Comparison of ENCODE assay signal across 8 mouse cellular contexts in genomic region chr16:14292205-14293199, GRCm38 (mm10). TPM values are rescaled to one million over a fixed set of nuclear protein-coding genes. Genes with fewer than 3 reads are reported as not detected.
A peak's percentile ranks its signal among the peaks of the same experiment; 100 is the strongest.
DNase-seq lines count a peak whose midpoint lies in the region; ATAC-seq and TF ChIP-seq lines count a peak whose summit lies in the region.

No protein-coding gene starts in this region.

- TF ChIP-seq POLR2A in cerebellum, adult 2 months (IDR thresholded peaks at IDR 0.05; ENCODE audit: borderline replicate concordance, insufficient read depth, low read length), result no peak

- H3K9ac ChIP-seq in kidney, postnatal 0 days (ENCODE audit: low read depth, low read length), result 0 out of 2 replicates have a peak overlapping the region, but pooled peaks have one; percentile 2
- 0 out of 2 replicates have a peak overlapping the region, but pooled peaks have one; percentile 15 for H3K9ac ChIP-seq in midbrain, embryonic 13.5 days (replicated peaks)

- DNase-seq in cerebellum, adult 2 months, result no peak
- no peak for DNase-seq in cerebellum, adult 9-11 months
- DNase-seq in urinary bladder, adult 2 months (ENCODE audit: low spot score), result peak; percentile 46
- no peak for DNase-seq in urinary bladder, adult 18-20 months (ENCODE audit: low spot score in 2 of 2)
- no peak for DNase-seq in kidney, postnatal 0 days (ENCODE audit: low spot score)
- DNase-seq in frontal cortex, adult 2 months (ENCODE audit: extremely low spot score in 1 of 2, low spot score in 1 of 2), result no peak
- DNase-seq in retina, postnatal 1 day, result no peak

- no peak overlapping the region for H3K27ac ChIP-seq in cerebellum, adult 2 months (ENCODE audit: insufficient read depth, low read length)
- no peak overlapping the region for H3K27ac ChIP-seq in kidney, postnatal 0 days
- H3K27ac ChIP-seq in midbrain, embryonic 13.5 days, result no peak overlapping the region

- 8% methylated on average over 31 of the region's 31 CpGs for WGBS in cerebellum, adult 2 months
- 10% methylated on average over 31 of the region's 31 CpGs for WGBS in kidney, postnatal 0 days
- WGBS in midbrain, embryonic 13.5 days, result 17% methylated on average over 31 of the region's 31 CpGs

- peak overlapping the region; percentile 62 for H3K4me2 ChIP-seq in kidney, postnatal 0 days (ENCODE audit: low read length)
- peak overlapping the region; percentile 49 for H3K4me2 ChIP-seq in midbrain, embryonic 13.5 days (replicated peaks)

- H3K9me3 ChIP-seq in kidney, postnatal 0 days (replicated peaks; ENCODE audit: low read length), result no peaks in the 10 kb centered on the region
- H3K9me3 ChIP-seq in midbrain, embryonic 13.5 days, result no peaks in the 10 kb centered on the region

- no peaks in the 10 kb centered on the region for H3K27me3 ChIP-seq in cerebellum, adult 2 months (ENCODE audit: control insufficient read depth, insufficient read depth, low read length)
- no peaks in the 10 kb centered on the region for H3K27me3 ChIP-seq in kidney, postnatal 0 days (ENCODE audit: insufficient read depth, low read length)
- H3K27me3 ChIP-seq in midbrain, embryonic 13.5 days, result peaks cover 22% of the 10 kb centered on the region

- no peak; the same call in 1 of the 2 replicates for ATAC-seq in kidney, postnatal 0 days (replicated peaks; ENCODE audit: low FRiP score, low read depth)
- ATAC-seq in midbrain, embryonic 13.5 days, result peak; percentile 51

- H3K36me3 ChIP-seq in kidney, postnatal 0 days (ENCODE audit: insufficient read depth, low read length), result peaks cover 4% of the 10 kb centered on the region; the same call in 1 of the 2 replicates
- H3K36me3 ChIP-seq in midbrain, embryonic 13.5 days, result no peaks in the 10 kb centered on the region

- H3K4me3 ChIP-seq in cerebellum, adult 2 months (replicated peaks; ENCODE audit: insufficient read depth, low read depth, low read length), result peak overlapping the region; percentile 18
- peak overlapping the region; percentile 27 for H3K4me3 ChIP-seq in kidney, postnatal 0 days (replicated peaks; ENCODE audit: low read depth, low read length)
- H3K4me3 ChIP-seq in midbrain, embryonic 13.5 days (replicated peaks), result peak overlapping the region; percentile 22

- H3K4me1 ChIP-seq in cerebellum, adult 2 months (ENCODE audit: control insufficient read depth, insufficient read depth, low read length), result peaks cover 5% of the 10 kb centered on the region; the same call in 1 of the 2 replicates
- H3K4me1 ChIP-seq in kidney, postnatal 0 days (replicated peaks; ENCODE audit: insufficient read depth, low read length), result 0 out of 2 replicates have a peak, but pooled peaks cover 15% of the 10 kb centered on the region
- peaks cover 12% of the 10 kb centered on the region for H3K4me1 ChIP-seq in midbrain, embryonic 13.5 days (replicated peaks)

- no peak for TF ChIP-seq CTCF in cerebellum, adult 2 months (IDR thresholded peaks at IDR 0.05; ENCODE audit: borderline replicate concordance, insufficient read depth, low read depth, low read length)
- no peak for TF ChIP-seq CTCF in kidney, postnatal 0 days (IDR thresholded peaks at IDR 0.05; ENCODE audit: low read depth)

RNA-seq across cellular contexts. Expression of gene Myh11, which starts 1.3 kb away (rescaled TPM):
- polyA plus RNA-seq in cerebellum, adult 2 months (2012; rRNA removed), result 4.3 and 5.3 TPM in 2 replicates
- polyA plus RNA-seq in urinary bladder, adult 2 months (2012; rRNA removed), result 1,679 and 3,228 TPM in 2 replicates
- polyA plus RNA-seq in kidney, postnatal 0 days (2015; fragmentation: Nextera tagmentation; extraction: Ambion mirVana), result 11.5 and 12.6 TPM in 2 replicates
- polyA plus RNA-seq in midbrain, embryonic 13.5 days (2015; fragmentation: Nextera tagmentation; extraction: Ambion mirVana), result 0.39 and 0.53 TPM in 2 replicates
- polyA plus RNA-seq in frontal cortex, adult 2 months (2012; rRNA removed), result 3.9 and 7.4 TPM in 2 replicates

RNA-seq across cellular contexts. Expression of gene Fopnl, which starts 24.7 kb away (rescaled TPM):
- 66.7 and 69.5 TPM in 2 replicates for polyA plus RNA-seq in cerebellum, adult 2 months (2012; rRNA removed)
- polyA plus RNA-seq in urinary bladder, adult 2 months (2012; rRNA removed), result 51.7 and 59.6 TPM in 2 replicates
- polyA plus RNA-seq in kidney, postnatal 0 days (2015; fragmentation: Nextera tagmentation; extraction: Ambion mirVana), result 144 and 149 TPM in 2 replicates
- polyA plus RNA-seq in midbrain, embryonic 13.5 days (2015; fragmentation: Nextera tagmentation; extraction: Ambion mirVana), result 198 and 214 TPM in 2 replicates
- 75.0 and 80.5 TPM in 2 replicates for polyA plus RNA-seq in frontal cortex, adult 2 months (2012; rRNA removed)

Comparison
In these comparisons a context has a peak if more than half of its experiments do, and no peak if none do; other contexts are left out.
1. RNA of gene Myh11, which starts 1.3 kb away (polyA plus RNA-seq): 1,679 to 3,228 TPM in urinary bladder, adult 2 months; 11.5 to 12.6 TPM in kidney, postnatal 0 days, 3.9 to 7.4 TPM in frontal cortex, adult 2 months, 4.3 to 5.3 TPM in cerebellum, adult 2 months and 0.39 to 0.53 TPM in midbrain, embryonic 13.5 days; every median in the first group is over 100 times any median in the second.
2. Peak in every context shown above with its lines, with median percentiles within 50 percentile points of each other: H3K4me3 ChIP-seq.